Mouse (Mus musculus) MEL (cell line): ENCODE data around the gene Natd1. TPM values are rescaled to one million over a fixed set of nuclear protein-coding genes. Genes with fewer than 3 reads are reported as not detected.
A peak's percentile ranks its signal among the peaks of the same experiment; 100 is the strongest.

Experiments
- DNase-seq: peaks from one replicate; pipeline ENCODE4 v3.0.0; 2011; ENCODE audit warnings: low read depth, low spot score
- H3K27ac ChIP-seq: 2 replicates; pipeline ENCODE4 v1.5.1; 2012; ENCODE audit warnings: low read depth, mild to moderate bottlenecking, control low read depth, low read length, moderate library complexity; ENCODE audit not compliant: control insufficient read depth
- H3K27me3 ChIP-seq, 2 experiments: fragments of 150-350 bp in 1 of 2; sonication (generic) in 1 of 2; 2 replicates each; pipeline ENCODE4 v1.6.1; 2012; ENCODE audit warnings: low read length in 2 of 2, mild to moderate bottlenecking in 2 of 2, improper control_type of control experiment in 1 of 2, moderate library complexity in 1 of 2; ENCODE audit not compliant: insufficient read depth in 2 of 2, control insufficient read depth in 1 of 2
- H3K36me3 ChIP-seq, 2 experiments: 2 replicates each; pipeline ENCODE4 v1.6.1; 2012 to 2014; ENCODE audit warnings: low read length in 2 of 2, improper control_type of control experiment in 1 of 2, inconsistent platforms in 1 of 2, mild to moderate bottlenecking in 1 of 2; ENCODE audit not compliant: insufficient read depth in 2 of 2, control insufficient read depth in 1 of 2
- H3K4me1 ChIP-seq, 2 experiments: fragments of 150-350 bp in 1 of 2; sonication (generic) in 1 of 2; 2 replicates each; pipeline ENCODE4 v1.6.1; 2012; ENCODE audit warnings: low read length in 2 of 2, improper control_type of control experiment in 1 of 2, mild to moderate bottlenecking in 1 of 2; ENCODE audit not compliant: insufficient read depth in 2 of 2, control insufficient read depth in 1 of 2
- H3K4me3 ChIP-seq, 2 experiments: fragments of 150-350 bp in 1 of 2; sonication (generic) in 1 of 2; 2 replicates each; pipeline ENCODE4 v1.5.1; 2012; ENCODE audit warnings: low read depth in 2 of 2, low read length in 2 of 2, mild to moderate bottlenecking in 2 of 2, moderate library complexity in 2 of 2, control low read depth in 1 of 2, improper control_type of control experiment in 1 of 2; ENCODE audit not compliant: control insufficient read depth in 1 of 2, insufficient read depth in 1 of 2
- H3K79me2 ChIP-seq: 2 replicates; pipeline ENCODE4 v1.6.1; 2012; ENCODE audit warnings: mild to moderate bottlenecking, low read length, moderate library complexity; ENCODE audit not compliant: control insufficient read depth, poor library complexity, insufficient read depth
- H3K9ac ChIP-seq: 2 replicates; pipeline ENCODE4 v1.6.1; 2012; ENCODE audit warnings: low read depth, mild to moderate bottlenecking, control low read depth, low read length, moderate library complexity; ENCODE audit not compliant: control insufficient read depth, poor library complexity, severe bottlenecking
- H3K9me3 ChIP-seq: fragments of 150-350 bp; sonication (generic); replicated peaks from 2 replicates; pipeline ENCODE4 v1.6.1; 2012; ENCODE audit warnings: mild to moderate bottlenecking, low read length, improper control_type of control experiment, moderate library complexity; ENCODE audit not compliant: insufficient read depth
- CHD1 ChIP-seq: IDR thresholded peaks from 2 replicates; pipeline ENCODE4 v1.6.1; 2012; ENCODE audit warnings: low read depth, mild to moderate bottlenecking, inconsistent platforms, low read length, improper control_type of control experiment
- CHD2 ChIP-seq: IDR thresholded peaks from 2 replicates; pipeline ENCODE4 v1.6.1; 2011; ENCODE audit warnings: low read length, improper control_type of control experiment
- CTCF ChIP-seq, 3 experiments: IDR thresholded peaks in 2 of 3; conservative IDR thresholded peaks in 1 of 3; 2 replicates each; pipeline ENCODE4 v1.5.1; 2011 to 2012; ENCODE audit warnings: low read length in 3 of 3, low read depth in 2 of 3, mild to moderate bottlenecking in 2 of 3, improper control_type of control experiment in 1 of 3, inconsistent platforms in 1 of 3, mixed read lengths in 1 of 3, moderate library complexity in 1 of 3; ENCODE audit not compliant: control insufficient read depth in 1 of 3, insufficient read depth in 1 of 3, poor library complexity in 1 of 3, severe bottlenecking in 1 of 3
- E2F4 ChIP-seq: IDR thresholded peaks from 2 replicates; pipeline ENCODE4 v1.6.1; 2011; ENCODE audit warnings: low read depth, low read length, improper control_type of control experiment, borderline replicate concordance
- ELF1 ChIP-seq: IDR thresholded peaks from 2 replicates; pipeline ENCODE4 v1.6.1; 2014; ENCODE audit warnings: low read depth, mild to moderate bottlenecking, inconsistent platforms, low read length, improper control_type of control experiment, moderate library complexity
- EP300 ChIP-seq, 2 experiments: IDR thresholded peaks; 2 replicates each; pipeline ENCODE4 v1.6.1; 2011; ENCODE audit warnings: improper control_type of control experiment in 2 of 2, low read length in 2 of 2, low read depth in 1 of 2, mild to moderate bottlenecking in 1 of 2
- GABPA ChIP-seq: IDR thresholded peaks from 2 replicates; pipeline ENCODE4 v1.6.1; 2012; ENCODE audit warnings: low read depth, mild to moderate bottlenecking, inconsistent platforms, low read length, improper control_type of control experiment, moderate library complexity
- HCFC1 ChIP-seq: IDR thresholded peaks from 2 replicates; pipeline ENCODE4 v1.6.1; 2012; ENCODE audit warnings: low read depth, mild to moderate bottlenecking, inconsistent platforms, low read length, improper control_type of control experiment, moderate library complexity
- JUND ChIP-seq: IDR thresholded peaks from 2 replicates; pipeline ENCODE4 v1.6.1; 2011; ENCODE audit warnings: low read depth, mild to moderate bottlenecking, improper control_type of control experiment, low read length
- KAT2A ChIP-seq: conservative IDR thresholded peaks from 2 replicates; pipeline ENCODE4 v1.6.1; 2012; ENCODE audit warnings: low read depth, low read length, improper control_type of control experiment, inconsistent platforms
- MAZ ChIP-seq: IDR thresholded peaks from 2 replicates; pipeline ENCODE4 v1.6.1; 2012; ENCODE audit warnings: low read depth, mild to moderate bottlenecking, inconsistent platforms, low read length, improper control_type of control experiment
- MEF2A ChIP-seq: IDR thresholded peaks from 2 replicates; pipeline ENCODE4 v1.6.1; 2014; ENCODE audit warnings: low read depth, mild to moderate bottlenecking, inconsistent platforms, low read length, improper control_type of control experiment; ENCODE audit not compliant: poor library complexity, insufficient replicate concordance, severe bottlenecking; ENCODE audit errors: extremely low read depth
- MXI1 ChIP-seq: IDR thresholded peaks from 2 replicates; pipeline ENCODE4 v1.6.1; 2011; ENCODE audit warnings: mild to moderate bottlenecking, low read depth, low read length, improper control_type of control experiment
- MYB ChIP-seq: IDR thresholded peaks from 2 replicates; pipeline ENCODE4 v1.6.1; 2011; ENCODE audit warnings: mild to moderate bottlenecking, low read depth, low read length, improper control_type of control experiment
- MYC ChIP-seq: IDR thresholded peaks from 2 replicates; pipeline ENCODE4 v1.6.1; 2011; ENCODE audit warnings: low read depth, mild to moderate bottlenecking, low read length, improper control_type of control experiment, moderate library complexity
- NELFE ChIP-seq: IDR thresholded peaks from 2 replicates; pipeline ENCODE4 v1.6.1; 2011; ENCODE audit warnings: low read depth, low read length, improper control_type of control experiment
- NRF1 ChIP-seq: IDR thresholded peaks from 2 replicates; pipeline ENCODE4 v1.6.1; 2014; ENCODE audit warnings: low read depth, mild to moderate bottlenecking, inconsistent platforms, low read length, improper control_type of control experiment, moderate library complexity; ENCODE audit not compliant: poor library complexity, insufficient read depth, severe bottlenecking
- POLR2A ChIP-seq, 2 experiments: IDR thresholded peaks; 2 replicates each; pipeline ENCODE4 v1.6.1; 2011 to 2012; ENCODE audit warnings: low read length in 2 of 2, mild to moderate bottlenecking in 2 of 2, control low read depth in 1 of 2, improper control_type of control experiment in 1 of 2, low read depth in 1 of 2, moderate library complexity in 1 of 2; ENCODE audit not compliant: control insufficient read depth in 1 of 2, insufficient read depth in 1 of 2, poor library complexity in 1 of 2
- POLR2AphosphoS2 ChIP-seq: IDR thresholded peaks from 2 replicates; pipeline ENCODE4 v1.6.1; 2011; ENCODE audit warnings: low read length, improper control_type of control experiment
- POLR2AphosphoS5 ChIP-seq: IDR thresholded peaks from 2 replicates; pipeline ENCODE4 v1.6.1; 2012; ENCODE audit warnings: low read depth, borderline replicate concordance, mild to moderate bottlenecking, inconsistent platforms, low read length, moderate library complexity, mixed read lengths
- RAD21 ChIP-seq: IDR thresholded peaks from 2 replicates; pipeline ENCODE4 v1.6.1; 2011; ENCODE audit warnings: mild to moderate bottlenecking, low read depth, low read length, improper control_type of control experiment
- RCOR1 ChIP-seq: IDR thresholded peaks from 2 replicates; pipeline ENCODE4 v1.6.1; 2012; ENCODE audit warnings: low read depth, mild to moderate bottlenecking, inconsistent platforms, low read length, improper control_type of control experiment
- SIN3A ChIP-seq: IDR thresholded peaks from 2 replicates; pipeline ENCODE4 v1.6.1; 2012; ENCODE audit warnings: low read length, improper control_type of control experiment, inconsistent platforms
- SMC3 ChIP-seq: IDR thresholded peaks from 2 replicates; pipeline ENCODE4 v1.6.1; 2011; ENCODE audit warnings: low read depth, low read length, improper control_type of control experiment
- TAL1 ChIP-seq: IDR thresholded peaks from 2 replicates; pipeline ENCODE4 v1.6.1; 2012; ENCODE audit warnings: mild to moderate bottlenecking, inconsistent platforms, low read length, moderate library complexity, mixed read lengths
- TBP ChIP-seq: IDR thresholded peaks from 2 replicates; pipeline ENCODE4 v1.8.0; 2011; ENCODE audit warnings: low read depth, low read length, improper control_type of control experiment
- TCF12 ChIP-seq: IDR thresholded peaks from 2 replicates; pipeline ENCODE4 v1.6.1; 2014; ENCODE audit warnings: low read depth, mild to moderate bottlenecking, inconsistent platforms, low read length, improper control_type of control experiment, moderate library complexity
- UBTF ChIP-seq: IDR thresholded peaks from 2 replicates; pipeline ENCODE4 v1.6.1; 2012; ENCODE audit warnings: low read depth, mild to moderate bottlenecking, inconsistent platforms, low read length, improper control_type of control experiment, moderate library complexity, borderline replicate concordance; ENCODE audit not compliant: insufficient read depth
- USF1 ChIP-seq: IDR thresholded peaks from 2 replicates; pipeline ENCODE4 v1.6.1; 2014; ENCODE audit warnings: low read depth, mild to moderate bottlenecking, inconsistent platforms, low read length, improper control_type of control experiment, moderate library complexity
- USF2 ChIP-seq, 2 experiments: IDR thresholded peaks; 2 replicates each; pipeline ENCODE4 v1.6.1; 2011 to 2012; ENCODE audit warnings: improper control_type of control experiment in 2 of 2, low read length in 2 of 2, borderline replicate concordance in 1 of 2, inconsistent platforms in 1 of 2, low read depth in 1 of 2, mild to moderate bottlenecking in 1 of 2; ENCODE audit not compliant: insufficient read depth in 1 of 2
- ZKSCAN1 ChIP-seq: IDR thresholded peaks from 2 replicates; pipeline ENCODE4 v1.6.1; 2012; ENCODE audit warnings: low read depth, mild to moderate bottlenecking, inconsistent platforms, low read length, improper control_type of control experiment, moderate library complexity
- ZMIZ1 ChIP-seq: IDR thresholded peaks from 2 replicates; pipeline ENCODE4 v1.6.1; 2012; ENCODE audit warnings: low read depth, mild to moderate bottlenecking, inconsistent platforms, low read length, improper control_type of control experiment, moderate library complexity
- polyA plus RNA-seq, 2 experiments: library from polyadenylated mRNA; stranded (reverse) in 1 of 2; unstranded in 1 of 2; fragments of >175 nt in 1 of 2; fragments of >200 nt in 1 of 2; gene quantifications; 2 replicates each; pipeline versions ENCODE4 v1.2.1 to v1.2.4; 2012; ENCODE audit warnings: low replicate concordance in 2 of 2, low read depth in 1 of 2; ENCODE audit not compliant: insufficient read length in 2 of 2, insufficient read depth in 1 of 2, missing spikeins in 1 of 2
- total RNA-seq: library from RNA; depleted of rRNA; stranded (reverse); fragments of 300-350 nt; gene quantifications from 2 replicates; pipeline ENCODE4 v1.2.3, GENCODE M21; 2012

The Natd1 gene
- total and polyA plus RNA-seq, 3 experiments = 3.0 to 10.9 TPM; not detected in 1

- 0 out of 2 replicates have a peak, but pooled peaks have one; percentile 32 for TF ChIP-seq ZMIZ1
- peak; percentile 100 for TF ChIP-seq MYC
- TF ChIP-seq MEF2A = no peak
- no peak for TF ChIP-seq UBTF
- peak; percentile 57 for TF ChIP-seq RAD21
- TF ChIP-seq TAL1 = no peak
- TF ChIP-seq SMC3 = peak; percentile 73
- TF ChIP-seq USF2 (IDR thresholded peaks at IDR 0.05; ENCODE audit: borderline replicate concordance in 1 of 2, insufficient read depth in 1 of 2, low read depth in 1 of 2, low read length in 2 of 2) = no peak
These were observed 35.1 kb downstream of the Natd1 start (continued) for GRCm38 (mm10) chr11:60879423-60879822.

- peaks cover 53% of the 10 kb centered on the region for H3K79me2 ChIP-seq
- H3K9me3 ChIP-seq = no peaks in the 10 kb centered on the region
- peak within 1 kb of the TSS; percentile 90 for H3K9ac ChIP-seq
- H3K4me3 ChIP-seq = peak within 1 kb of the TSS; percentile 73 to 79
- no peaks in the 10 kb centered on the region for H3K27me3 ChIP-seq
- peaks cover 9 to 27% of the 10 kb centered on the region in 2 experiments for H3K36me3 ChIP-seq
- H3K27ac ChIP-seq = peak within 1 kb of the TSS; percentile 93
- peak; percentile 99 for DNase-seq
- H3K4me1 ChIP-seq = peaks cover 7 to 28% of the 10 kb centered on the region in 2 experiments; a peak in 3 of 4 replicates
- peak; percentile 67 for TF ChIP-seq NRF1
- no peak for TF ChIP-seq ZKSCAN1
- peak; percentile 86; the same call in 1 of the 2 replicates for TF ChIP-seq MAZ
- TF ChIP-seq JUND = no peak
- TF ChIP-seq NELFE = peak; percentile 77
- TF ChIP-seq ELF1 = peak; percentile 73
- no peak for TF ChIP-seq MYB
- peak; percentile 74 for TF ChIP-seq TCF12
- peak; percentile 98 for TF ChIP-seq KAT2A
- TF ChIP-seq TBP = peak; percentile 73; the same call in 1 of the 2 replicates
- TF ChIP-seq RCOR1 = no peak
- peak; percentile 79 to 91 for TF ChIP-seq POLR2A (IDR thresholded peaks at IDR 0.05; ENCODE audit: control insufficient read depth in 1 of 2, insufficient read depth in 1 of 2, low read depth in 1 of 2, low read length in 2 of 2, poor library complexity in 1 of 2)
- peak; percentile 60; the same call in 1 of the 2 replicates for TF ChIP-seq ZMIZ1
- peak; percentile 11; the same call in 1 of the 2 replicates for TF ChIP-seq POLR2AphosphoS5
- TF ChIP-seq SIN3A = peak; percentile 78; the same call in 1 of the 2 replicates
- no peak; the same call in 1 of the 2 replicates for TF ChIP-seq USF1
- no peak; a peak in 1 of 6 replicates for TF ChIP-seq CTCF (IDR thresholded peaks at IDR 0.05 in 2 of 3, conservative IDR thresholded peaks at IDR 0.05 in 1 of 3; ENCODE audit: control insufficient read depth in 1 of 3, insufficient read depth in 1 of 3, low read depth in 2 of 3, low read length in 3 of 3, poor library complexity in 1 of 3, severe bottlenecking in 1 of 3)
- TF ChIP-seq UBTF = peak; percentile 2; the same call in 1 of the 2 replicates
- TF ChIP-seq MYC = peak; percentile 57; the same call in 1 of the 2 replicates
- TF ChIP-seq CHD1 = no peak
- TF ChIP-seq EP300 (IDR thresholded peaks at IDR 0.05; ENCODE audit: low read depth in 1 of 2, low read length in 2 of 2) = no peak
- no peak for TF ChIP-seq MEF2A
- TF ChIP-seq POLR2AphosphoS2 = peak; percentile 79; the same call in 1 of the 2 replicates
- no peak for TF ChIP-seq RAD21
- no peak for TF ChIP-seq GABPA
- no peak; the same call in none of the 2 replicates for TF ChIP-seq MXI1
- TF ChIP-seq HCFC1 = peak; percentile 95
- peak; percentile 48; the same call in 1 of the 2 replicates for TF ChIP-seq E2F4
- TF ChIP-seq CHD2 = no peak
These were observed 35.8 kb downstream of the Natd1 start, which contains the start of gene Tmem11 for GRCm38 (mm10) chr11:60878675-60879294. TSS of gene Tmem11 (minus strand) at chr11:60879272.
